Mouse (Mus musculus) forelimb bud, embryonic 11.5 days (tissue): ENCODE results near the gene Kcnk12.

Source experiments
- DNase-seq: peaks from one replicate; pipeline ENCODE4 v3.0.0-alpha.2; 2012; ENCODE audit warnings: low read depth, low spot score

Gene Kcnk12

DNA sequence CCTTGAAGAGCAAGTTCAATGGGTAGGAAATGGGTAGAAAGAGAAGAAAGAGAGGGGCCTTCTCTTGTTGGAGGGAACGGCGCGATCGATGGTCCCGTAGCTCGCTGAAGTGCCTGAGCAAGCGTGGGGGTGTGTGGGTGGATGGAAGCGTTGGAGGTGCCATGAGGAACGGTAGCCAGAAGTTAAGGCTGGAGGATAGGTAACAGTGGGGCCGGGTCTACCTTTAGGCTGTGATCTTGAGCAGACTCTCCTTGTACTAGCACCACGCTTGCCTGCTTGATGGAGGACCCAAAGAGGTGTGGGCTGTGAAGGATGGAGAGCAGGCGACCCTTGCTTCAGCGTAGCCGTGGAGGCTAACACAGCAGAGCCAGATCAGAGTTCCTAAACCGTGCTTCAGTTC lies 12.1 kb downstream of the Kcnk12 start:
- no peak for DNase-seq

DNA sequence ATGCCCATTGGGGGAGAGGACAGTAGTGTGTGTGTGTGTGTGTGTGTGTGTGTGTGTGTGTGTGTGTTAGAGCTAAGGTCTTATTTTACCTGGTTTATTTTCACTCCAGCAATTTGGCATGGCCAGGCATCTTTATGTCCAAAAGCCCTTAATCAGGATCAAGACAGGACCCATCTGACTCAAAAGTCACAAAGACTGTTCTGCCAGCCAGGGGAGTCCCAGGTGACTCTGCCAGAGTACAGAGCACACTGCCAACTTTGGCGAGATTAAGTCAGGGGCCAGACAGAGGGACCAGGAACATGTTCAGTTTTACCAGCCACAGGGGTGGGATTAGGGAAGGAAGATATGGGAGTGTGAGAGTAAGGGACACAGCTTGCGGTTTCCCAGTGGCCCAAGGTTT lies 12.9 kb downstream of the Kcnk12 start:
- DNase-seq: no peak

DNA sequence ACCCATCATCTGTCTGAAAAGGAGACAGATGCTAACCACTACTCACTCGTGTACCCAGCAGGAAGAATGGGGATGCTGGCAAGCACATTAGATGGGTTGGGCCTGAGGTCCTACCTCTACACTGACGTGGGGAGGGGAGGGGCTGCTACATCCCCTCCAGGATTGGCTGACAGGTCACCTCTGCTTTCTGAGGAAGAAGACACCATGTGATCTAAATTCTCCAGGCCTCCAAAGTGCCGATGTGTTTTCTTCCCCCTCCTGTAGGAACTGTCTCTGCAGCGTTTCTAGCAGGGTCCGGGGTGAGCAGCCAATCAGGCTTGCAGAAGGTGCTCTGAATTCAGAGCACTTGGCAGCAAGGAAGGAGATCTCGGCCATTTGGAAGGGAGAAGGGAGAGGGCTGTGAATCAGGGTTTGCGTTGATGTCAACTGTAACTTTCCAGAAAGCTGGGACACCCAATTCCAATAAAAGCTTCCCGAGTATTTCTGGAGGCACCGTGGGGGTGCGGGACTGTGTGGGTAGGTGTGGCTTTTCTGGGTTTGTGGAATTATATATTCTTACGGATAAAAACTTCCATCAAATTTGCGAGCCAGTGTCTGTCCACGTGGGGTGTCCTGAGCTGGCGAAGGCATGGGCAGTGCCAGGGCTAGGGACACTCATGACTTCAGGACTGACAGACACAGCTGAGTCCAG lies 13.5 kb downstream of the Kcnk12 start:
- no peak for DNase-seq

DNA sequence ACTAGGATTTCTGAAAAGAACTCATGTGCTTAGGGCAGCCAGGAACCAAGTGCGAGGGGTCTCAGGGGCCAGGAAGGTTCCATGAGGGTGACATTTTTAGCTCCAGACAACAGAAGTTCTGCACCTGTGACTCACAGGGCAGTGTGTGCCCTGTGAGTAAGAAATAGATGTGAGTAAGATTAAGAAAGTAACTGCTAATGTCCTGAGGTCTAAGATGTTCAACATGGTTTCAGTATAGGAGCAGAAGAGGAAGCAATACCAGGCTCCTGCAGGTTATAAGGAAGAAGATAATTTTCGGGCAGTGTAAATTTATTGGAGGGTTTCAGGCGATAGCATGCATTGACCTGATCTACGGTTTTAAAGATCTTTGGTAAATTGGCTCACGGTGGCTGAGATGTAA lies 16.6 kb downstream of the Kcnk12 start:
- no peak for DNase-seq

DNA sequence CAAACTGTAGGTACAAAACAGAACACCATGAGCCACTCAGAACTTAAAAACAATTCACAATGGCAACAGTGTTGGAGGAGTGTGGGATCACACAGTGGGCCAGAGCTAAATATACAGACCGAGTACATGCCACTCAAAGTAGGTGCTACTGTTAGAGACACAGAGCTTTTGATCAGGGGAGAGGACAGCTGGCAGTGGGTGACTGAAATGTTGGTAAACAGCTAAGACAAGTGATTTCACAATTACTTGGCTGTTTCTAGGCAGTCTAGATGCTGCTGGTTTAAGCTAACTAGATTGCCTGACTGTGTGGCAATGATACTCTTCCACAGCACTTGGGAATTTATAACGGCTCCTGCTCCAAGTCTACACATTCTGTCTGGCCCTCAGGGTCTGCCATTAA lies 17.6 kb downstream of the Kcnk12 start:
- DNase-seq: no peak

DNA sequence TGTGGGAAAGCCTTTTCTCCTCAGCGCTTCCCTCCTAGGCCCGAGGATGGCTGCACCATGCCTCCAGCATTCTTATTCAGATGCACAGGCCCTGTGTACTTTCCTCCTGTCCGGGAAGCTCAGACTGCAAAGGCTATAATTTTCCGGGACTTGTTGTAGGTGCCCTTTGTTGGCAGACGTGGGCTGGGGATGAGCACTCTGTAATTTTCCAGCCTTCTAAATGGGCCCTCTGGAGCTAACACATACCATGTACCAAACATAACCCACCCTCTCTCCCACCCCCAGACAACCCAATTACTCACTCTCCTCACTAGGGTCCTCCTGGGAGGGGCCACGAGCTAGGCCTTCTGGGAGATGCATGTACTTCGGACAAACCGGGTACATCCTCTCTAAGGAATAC lies 22.8 kb downstream of the Kcnk12 start:
- no peak for DNase-seq

DNA sequence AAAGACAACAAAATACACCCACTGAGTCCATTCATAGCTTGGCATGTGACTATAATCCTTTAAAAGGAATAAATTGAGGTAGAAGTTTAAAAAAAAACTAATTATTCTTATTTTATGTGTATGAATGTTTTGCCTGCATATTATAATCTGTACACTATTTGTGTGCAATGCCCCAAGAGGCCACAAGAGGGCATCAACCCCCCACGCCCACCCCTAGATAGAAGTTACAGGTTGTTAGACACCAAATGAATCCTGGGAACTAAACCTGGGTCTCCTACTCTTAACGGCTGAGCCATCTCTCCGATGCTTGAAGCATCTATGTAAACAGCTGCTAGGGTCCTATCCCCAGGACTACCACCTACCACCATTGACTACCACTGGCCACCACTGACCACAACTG lies 24.6 kb downstream of the Kcnk12 start:
- no peak for DNase-seq

DNA sequence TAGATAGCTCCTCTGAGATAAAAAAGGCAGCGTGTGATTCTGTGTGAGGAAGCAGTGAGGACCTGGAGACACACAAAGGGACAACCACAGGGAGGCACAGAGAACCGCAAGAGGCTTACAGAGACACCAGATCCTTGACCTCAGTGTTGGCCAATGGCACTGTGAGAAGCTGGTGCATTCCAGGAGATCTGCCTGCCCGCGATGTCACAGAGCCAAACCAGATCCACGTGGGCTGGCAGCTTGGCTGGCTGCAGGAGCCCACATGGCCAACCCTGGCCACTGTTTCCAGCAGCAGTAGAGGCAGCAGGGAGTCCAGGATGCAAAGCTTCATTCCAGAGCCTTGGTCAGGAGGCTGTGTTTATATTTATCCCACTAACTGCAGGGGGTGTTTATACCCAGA lies 27.0 kb downstream of the Kcnk12 start:
- no peak for DNase-seq

DNA sequence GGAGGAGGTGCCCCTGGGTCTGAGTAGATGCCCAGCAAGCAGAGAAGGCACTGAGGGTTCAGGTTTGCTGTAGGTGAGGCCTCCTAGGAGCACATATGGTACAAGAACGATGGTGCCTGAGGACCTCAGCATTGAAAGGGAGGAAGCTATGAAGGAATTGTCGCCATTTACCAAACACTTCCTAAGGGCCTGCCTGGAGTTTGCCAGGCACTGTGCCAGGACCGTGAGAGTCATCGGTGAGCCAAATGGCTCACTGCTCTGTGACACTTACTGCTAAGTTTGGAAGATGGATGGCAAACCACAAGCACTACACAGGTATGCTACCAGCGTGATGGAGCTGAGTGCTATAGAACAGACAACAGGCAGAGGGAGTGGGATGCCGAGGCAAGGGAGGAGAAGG lies 30.9 kb downstream of the Kcnk12 start:
- DNase-seq: no peak

DNA sequence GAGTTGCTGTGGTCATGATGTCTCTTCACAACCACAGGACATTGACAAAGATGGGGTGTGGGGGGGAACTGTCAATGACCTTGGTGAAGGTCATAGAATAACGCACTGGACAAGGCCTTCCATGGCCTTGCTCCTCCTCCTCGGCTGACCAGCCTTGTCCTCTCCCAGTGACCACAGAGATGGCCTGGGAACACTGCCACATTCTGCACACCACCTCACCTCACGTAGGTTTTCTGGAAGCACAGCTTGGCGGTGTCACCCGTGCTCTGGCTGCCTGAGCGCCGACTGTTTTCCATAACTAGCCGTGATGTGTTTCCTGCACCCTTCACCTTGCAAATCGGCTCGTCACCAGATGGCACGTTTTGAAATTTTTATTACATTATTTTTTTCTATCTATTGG lies 32.8 kb downstream of the Kcnk12 start:
- DNase-seq: no peak

DNA sequence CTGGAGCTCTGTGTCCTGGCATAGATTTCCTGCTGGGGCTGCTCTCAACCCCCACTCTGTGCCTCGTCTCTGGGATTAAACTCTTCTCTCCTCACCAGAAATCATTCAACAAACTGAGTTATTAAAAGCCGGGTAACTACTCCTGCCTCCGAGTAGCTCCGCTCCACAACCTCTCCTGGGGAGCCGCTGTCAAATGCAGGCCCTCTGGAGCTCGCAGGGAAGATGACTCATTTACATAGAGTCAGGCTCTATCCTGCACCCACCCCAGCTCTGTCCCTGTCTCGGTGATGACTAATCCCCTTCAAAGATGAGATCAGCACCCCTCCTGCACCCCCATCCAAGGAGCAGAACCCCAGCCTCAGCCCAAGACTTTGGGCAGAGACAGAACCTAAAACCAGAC lies 34.6 kb downstream of the Kcnk12 start:
- DNase-seq: no peak

DNA sequence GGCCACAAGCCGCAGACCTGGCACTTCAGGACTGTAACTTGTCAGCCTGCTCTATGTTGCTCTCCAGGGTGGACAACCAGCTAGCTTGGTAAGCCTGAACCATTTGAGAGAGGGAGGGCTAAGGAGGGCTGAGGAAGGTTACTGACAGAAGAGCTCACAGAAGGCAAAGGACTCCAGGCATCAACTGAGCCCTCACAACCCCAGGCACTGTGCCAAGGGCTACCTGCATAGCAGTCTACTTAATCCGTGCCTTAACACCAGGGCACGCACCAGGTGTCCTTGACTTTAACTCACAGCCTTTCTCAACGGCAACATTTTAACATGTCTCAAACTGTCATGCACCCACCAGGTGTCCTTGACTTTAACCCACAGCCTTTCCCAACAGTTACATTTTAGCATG lies 37.5 kb downstream of the Kcnk12 start:
- no peak for DNase-seq

DNA sequence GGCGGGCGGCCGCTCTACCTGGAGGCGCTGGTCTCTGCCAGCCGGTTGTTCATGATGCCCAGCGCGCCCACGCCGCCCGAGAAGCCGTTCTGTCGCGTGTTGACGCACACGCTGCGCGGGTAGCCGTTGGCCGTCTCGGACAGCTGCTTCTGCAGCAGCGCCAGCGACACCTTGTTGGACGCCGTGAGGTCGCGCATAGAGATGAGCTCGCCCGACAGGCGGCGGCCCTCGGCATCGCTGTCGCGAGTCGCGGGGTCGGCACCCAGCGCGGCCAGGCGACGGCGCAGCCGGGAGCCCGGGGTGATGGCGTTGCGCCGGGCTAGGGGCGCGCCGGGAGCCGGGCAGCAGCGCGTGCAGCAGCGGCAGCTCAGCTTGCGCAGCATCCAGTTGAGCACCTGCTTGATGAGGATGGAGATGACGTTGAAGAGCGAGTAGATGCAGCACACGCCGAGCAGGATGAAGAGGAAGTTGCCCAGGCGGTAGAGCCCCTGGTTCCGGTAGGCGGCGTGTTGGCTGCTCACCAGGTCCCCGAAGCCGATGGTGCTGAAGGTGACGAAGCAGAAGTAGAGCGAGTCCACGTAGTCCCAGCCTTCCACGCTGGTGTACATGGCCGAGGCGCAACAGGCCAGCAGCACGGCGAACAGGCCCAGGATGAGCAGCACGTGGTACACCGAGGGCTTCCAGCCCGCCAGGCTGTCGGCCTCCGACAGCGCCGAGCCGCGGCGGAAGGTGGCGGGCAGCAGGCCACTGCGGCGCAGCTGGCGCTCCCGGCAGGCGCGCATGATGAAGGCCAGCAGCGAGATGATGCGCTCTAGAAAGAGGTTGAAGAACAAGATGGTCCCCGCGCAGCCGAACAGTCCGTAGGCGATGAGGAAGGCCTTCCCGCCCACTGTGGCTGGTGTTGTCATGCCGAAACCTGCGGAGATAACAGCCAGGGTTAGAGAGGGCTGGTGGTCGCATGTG lies 51.6 kb downstream of the Kcnk12 start:
- DNase-seq: peak; percentile 39

DNA sequence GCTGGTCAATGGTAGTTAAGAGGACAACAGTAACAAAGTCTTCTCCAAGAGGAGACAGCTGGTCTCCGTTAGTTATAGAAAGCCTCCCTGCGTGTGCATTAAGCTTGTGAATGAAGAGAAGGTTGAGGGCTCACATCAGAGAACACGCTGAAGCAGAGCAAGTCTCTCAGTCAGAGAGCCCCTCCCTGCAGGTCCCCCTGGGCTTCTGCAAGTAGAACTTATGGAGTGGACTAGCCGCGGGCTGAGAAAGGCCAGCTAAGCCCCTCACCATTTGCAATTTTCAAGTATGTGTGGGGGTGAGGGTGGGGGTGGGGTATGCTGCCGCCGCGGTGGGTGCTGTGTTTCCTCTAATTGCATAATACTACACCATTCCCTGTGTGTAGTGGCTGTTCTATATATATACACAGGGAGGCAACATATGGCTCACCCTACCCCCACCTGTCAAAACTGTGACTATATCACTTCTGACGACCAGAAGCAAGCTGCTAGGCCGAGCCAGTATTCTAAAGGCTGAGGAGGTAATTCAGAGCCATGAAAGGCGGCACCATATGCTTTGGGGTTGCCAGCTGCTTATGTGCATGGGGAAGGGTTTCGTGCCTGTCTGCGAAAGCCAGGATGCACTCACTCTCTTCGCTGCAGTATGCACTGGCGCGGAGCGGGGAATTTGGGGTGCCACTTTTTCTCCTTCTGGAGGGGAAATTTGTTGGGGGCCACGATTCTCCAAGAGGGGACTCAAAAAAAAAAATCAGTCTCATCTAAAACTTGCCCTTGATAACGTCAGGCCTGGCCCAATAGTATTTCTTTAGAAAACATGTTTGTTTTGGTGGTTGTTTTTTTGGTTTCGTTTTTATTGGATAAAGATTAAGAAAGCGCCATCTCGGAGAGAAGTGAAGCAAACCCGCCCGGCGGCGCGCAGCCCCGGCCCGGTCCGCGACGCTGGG lies 52.5 kb downstream of the Kcnk12 start:
- peak; percentile 26 for DNase-seq

DNA sequence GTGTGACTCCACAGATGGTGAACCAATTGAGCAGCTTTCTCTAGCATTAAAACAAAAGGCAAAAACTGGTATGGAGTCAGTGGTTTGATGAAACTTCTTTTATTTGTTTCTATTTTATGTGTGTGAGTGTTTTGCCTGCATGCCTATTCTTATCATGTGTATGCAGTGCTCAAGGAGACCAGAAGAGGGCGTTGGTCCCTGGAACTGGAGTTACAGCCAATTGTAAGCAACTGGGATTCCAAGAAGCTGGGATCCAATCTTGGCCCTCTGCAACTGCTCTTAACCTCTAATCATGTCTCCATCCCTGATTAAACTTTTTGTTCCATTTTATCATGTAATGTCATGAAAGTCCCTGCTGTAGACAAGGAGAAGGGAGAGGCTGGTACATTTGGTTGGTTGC lies 58.0 kb downstream of the Kcnk12 start:
- no peak for DNase-seq

DNA sequence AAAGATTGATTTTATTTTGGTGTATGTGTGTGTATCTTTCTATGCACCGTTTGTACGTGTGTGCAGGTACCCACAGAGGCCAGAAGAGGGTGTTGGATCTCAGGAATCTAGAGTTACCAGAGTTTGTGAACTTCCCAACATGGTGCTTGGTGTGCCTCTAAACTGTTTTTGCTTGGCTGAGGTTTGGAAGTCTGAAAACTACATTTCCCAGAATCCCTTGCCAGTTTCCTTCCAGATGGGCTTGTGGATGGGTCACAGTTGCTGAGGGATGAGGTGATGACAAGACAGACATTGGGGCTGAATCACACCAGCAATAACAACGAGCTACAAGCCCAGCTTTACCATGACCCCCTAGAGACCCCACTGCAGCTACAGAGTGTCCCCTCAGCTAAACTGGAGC lies 60.6 kb downstream of the Kcnk12 start:
- DNase-seq: no peak

DNA sequence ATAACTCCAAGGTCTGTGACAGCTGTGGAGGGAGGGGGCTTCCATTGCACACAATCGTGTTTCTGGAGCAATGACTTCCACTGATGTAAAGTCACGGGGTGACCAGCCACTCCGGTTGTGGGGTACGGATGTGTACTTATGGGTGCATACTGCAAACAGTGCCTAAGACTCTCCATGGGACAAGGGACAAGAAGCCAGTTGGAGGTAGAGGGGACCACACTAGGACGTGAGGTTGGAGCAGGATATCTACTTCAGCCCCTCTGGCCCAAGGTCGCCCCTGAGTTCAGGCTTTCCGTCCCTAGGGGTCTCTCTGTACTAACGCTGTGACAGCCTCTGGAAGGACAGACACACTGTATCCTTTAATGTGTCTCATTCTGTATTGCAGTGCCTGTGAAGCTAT lies 63.3 kb downstream of the Kcnk12 start:
- no peak for DNase-seq

DNA sequence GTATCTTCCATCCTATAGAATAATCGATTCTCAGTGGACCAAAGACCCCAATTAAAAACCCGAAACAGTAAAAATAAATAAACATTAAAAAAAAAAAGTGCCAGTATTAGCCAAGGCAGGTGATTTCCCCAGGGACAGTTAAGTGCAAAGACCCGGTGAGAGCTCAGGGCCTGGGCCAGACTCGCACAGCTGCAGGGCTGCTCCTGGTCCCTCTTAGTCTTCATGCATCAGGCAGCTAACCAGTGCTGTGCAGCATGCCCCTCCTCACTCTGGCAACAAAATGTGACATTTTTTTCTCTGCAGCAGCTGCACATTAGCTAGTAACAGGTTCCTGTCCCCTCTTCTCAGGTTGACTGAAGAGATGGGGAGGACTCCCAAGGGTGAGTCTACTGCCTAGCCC lies 65.8 kb downstream of the Kcnk12 start:
- no peak for DNase-seq

DNA sequence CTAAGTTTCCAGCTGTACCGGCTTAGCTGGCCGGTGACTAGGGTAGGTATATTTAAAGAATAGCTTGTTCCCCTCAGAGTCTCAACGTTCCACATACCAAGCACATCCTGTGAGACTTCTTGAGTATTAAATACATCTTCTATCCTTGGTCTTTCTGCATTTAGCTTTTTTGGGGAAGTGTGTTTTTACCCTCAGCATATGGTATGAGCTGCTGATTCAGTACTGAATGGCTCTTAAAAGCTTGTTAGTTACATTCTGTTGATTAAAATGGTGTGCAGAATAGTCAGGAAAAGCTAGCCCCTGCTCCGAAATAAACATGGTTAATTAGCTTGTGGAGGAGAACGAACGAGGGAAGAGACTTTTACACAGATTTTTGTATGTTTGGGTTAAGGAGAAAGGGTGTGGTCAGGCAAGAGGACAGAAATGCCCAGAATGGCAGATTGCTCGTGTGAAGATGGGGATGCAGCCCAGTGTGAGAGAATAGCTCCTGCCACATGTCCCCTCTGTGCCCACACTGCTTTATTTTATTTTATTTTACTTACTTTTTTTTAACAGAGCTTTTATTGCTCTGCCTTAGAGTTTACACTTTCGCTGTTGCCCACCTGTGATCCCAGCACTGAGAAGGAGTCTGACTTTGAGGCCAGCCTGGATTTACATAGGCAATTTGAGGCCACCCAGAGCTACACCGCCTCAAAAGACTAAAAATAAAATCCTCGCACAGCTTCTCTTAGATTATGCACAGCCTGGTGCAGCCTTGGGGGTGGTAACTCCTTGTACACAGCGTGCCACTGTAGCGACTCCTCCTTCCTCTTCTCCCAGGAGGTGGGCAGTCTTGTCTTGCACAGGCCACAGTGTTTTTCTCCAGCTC lies 71.1 kb downstream of the Kcnk12 start:
- DNase-seq: no peak

DNA sequence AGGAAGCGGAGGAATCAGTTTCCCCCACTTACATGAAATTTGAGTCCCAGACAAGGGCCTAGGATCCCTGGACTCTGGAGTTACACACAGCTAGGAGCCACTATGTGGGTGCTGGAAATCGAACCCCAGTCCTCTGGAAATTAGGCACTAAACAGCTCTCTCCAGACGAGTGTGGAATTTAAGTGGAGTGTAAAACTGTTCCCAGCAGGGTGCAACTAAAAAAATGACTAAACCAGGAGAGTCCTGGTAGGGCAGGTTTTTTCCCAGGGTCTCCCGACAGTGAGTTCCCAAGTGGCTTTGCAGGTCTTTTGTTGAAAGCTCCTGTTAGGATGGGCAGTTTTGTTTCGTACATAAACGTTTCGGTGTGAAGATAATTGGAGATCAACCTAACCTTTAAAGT lies 73.1 kb downstream of the Kcnk12 start:
- DNase-seq: no peak

DNA sequence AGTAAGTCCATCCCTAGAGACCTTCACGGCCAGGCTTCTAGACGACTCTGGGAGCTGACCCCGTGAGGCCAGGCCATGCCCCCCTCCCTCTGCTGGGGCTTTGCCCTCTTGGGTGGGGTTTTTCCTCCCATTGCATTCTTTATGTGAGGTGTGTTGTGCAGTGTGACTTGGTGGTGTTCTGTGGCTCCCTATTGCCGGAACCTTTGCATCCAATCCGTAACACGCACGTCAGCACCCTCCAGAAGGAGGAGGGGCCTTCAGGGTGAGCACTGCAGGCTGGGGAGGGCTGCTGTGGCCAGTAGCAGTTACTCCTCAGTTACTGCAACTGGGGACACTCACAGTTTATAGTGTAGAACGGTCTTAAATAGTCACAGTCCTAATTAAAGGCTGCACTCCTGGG lies 97.7 kb downstream of the Kcnk12 start:
- no peak for DNase-seq
